Mouse (Mus musculus) megakaryocyte, embryonic 14.5 days (primary cell): ENCODE data around the gene Tkt.

Experiments
- FLI1 ChIP-seq: IDR thresholded peaks from 2 replicates; pipeline ENCODE4 v1.6.1; 2012; ENCODE audit warnings: low read length, inconsistent platforms, mixed read lengths
- GATA1 ChIP-seq: IDR thresholded peaks from 3 replicates; pipeline ENCODE4 v1.6.1; 2012; ENCODE audit warnings: mixed read lengths, low read length, inconsistent platforms, borderline replicate concordance

- no peak for TF ChIP-seq GATA1
- TF ChIP-seq FLI1, result no peak
Observed at GRCm38 (mm10) chr14:30590041-30590645, 42.0 kb downstream of the Tkt start.
